Mouse (Mus musculus): ENCODE measurements around the gene Myo1a. TPM values are rescaled to one million over a fixed set of nuclear protein-coding genes. Genes with fewer than 3 reads are reported as not detected.

Myo1a gene
- total RNA-seq, 1 experiment: 1.7 TPM

DNA sequence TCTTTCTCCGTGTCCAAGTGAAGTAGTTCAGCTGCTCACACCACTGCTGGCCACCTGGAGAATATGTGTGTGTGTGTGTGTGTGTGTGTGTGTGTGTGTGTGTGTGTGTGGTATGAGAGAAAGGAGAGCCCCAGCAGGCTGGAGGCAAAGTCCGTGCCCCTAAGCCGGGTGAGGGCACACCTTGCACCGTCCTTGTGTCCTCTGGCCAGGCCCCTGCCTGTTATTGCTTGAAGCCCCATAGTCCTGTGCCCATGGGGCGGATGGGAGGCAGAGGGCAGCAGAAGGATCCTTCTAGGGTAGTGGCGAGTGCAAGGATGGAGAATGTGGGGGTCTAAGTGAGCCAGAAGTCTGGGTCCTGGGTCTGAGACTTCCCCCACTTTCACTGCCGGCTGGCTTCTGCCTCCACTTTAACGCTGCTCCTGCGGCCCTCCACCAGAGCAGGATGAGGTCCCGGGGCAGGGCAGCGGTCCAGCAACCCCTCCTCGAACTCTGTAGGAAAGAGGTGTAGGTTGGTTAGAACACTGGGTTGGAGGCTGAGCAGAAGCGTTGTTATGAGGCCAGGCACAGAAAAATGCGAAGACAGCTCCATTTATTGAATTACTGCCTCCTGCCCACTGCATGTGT is 43.6 kb upstream of the Myo1a start:
- in situ Hi-C loops (cut with MboI; ENCODE audit: low sequenced_read_pairs in 2 of 2, unreplicated experiment in 2 of 2): no loop called here
- Histone ChIP-seq H3K36me3 (ENCODE audit: control insufficient read depth, insufficient read depth, low read length, poor library complexity, severe bottlenecking) (peaks cover 16% of the 10 kb centered on the region), H3K9ac (ENCODE audit: insufficient read depth, low read depth, low read length, poor library complexity, severe bottlenecking) (peak overlapping the region; percentile 44), H3K4me3 (ENCODE audit: insufficient read depth in 1 of 2, low read depth in 1 of 2, low read length in 2 of 2, poor library complexity in 1 of 2, severe bottlenecking in 1 of 2) (peak overlapping the region; percentile 8 to 18; a peak in 3 of 4 replicates), H3K9me3 (ENCODE audit: control insufficient read depth, insufficient read depth, low read depth, low read length) (no peaks in the 10 kb centered on the region), H3K27ac (ENCODE audit: insufficient read depth, low read depth, low read length, poor library complexity, severe bottlenecking) (no peak overlapping the region), H3K4me1 (ENCODE audit: control insufficient read depth in 2 of 2, insufficient read depth in 2 of 2, low read length in 2 of 2, poor library complexity in 1 of 2) (peaks cover 0 to 35% of the 10 kb centered on the region in 2 experiments; a peak in 2 of 4 replicates)
- TF ChIP-seq ZNF384 (IDR thresholded peaks at IDR 0.05; ENCODE audit: low read depth, low read length): no peak
- TF ChIP-seq HCFC1 (IDR thresholded peaks at IDR 0.05; ENCODE audit: borderline replicate concordance, insufficient read depth, low read length): no peak
- TF ChIP-seq CHD2 (IDR thresholded peaks at IDR 0.05; ENCODE audit: low read depth, low read length): no peak
- DNase-seq (ENCODE audit: low read depth, low spot score): no peak

DNA sequence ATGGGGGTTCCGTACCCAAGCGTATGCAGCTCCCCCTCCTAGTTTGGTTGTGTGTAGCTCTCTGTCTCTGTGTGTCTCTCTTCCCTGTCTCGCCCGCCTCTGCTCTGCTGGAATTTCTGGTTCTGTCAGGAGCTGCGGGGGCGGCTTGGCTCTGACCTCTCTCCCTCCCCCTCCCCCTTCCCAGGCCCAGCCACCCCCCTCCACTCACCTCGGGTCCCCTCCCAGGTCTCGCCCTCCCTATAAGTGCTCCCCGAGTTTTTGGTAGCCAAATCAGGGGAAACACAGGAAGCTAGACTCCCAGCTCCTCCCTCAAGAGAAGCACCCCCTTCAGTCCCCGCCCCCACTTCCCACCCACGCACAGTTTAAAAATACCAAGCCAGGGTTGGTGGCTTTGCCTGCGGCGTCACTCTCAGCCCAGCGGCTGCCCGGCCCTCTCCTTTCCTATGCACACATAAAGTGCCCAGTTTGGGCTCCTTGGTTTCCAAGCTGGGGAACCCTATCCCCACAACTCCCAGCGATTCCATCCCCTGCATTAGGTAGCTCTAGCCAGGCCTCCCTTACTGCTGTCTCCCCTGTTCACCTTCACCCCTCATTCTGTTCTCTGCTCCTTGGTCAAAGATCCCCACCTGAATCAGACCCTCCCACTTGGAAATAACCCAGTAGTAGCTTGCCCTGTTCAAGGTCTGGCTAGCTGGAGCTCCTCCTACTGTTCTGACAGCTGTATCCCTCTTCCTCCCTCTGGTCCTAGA is 42.9 kb upstream of the Myo1a start:
- no peaks in the 10 kb centered on the region for H3K9me3 ChIP-seq (ENCODE audit: control insufficient read depth, insufficient read depth, low read depth, low read length)
- H3K9ac ChIP-seq (ENCODE audit: insufficient read depth, low read depth, low read length, poor library complexity, severe bottlenecking): peak overlapping the region; percentile 44; the same call in 1 of the 2 replicates
- peak overlapping the region; percentile 18 to 37 for H3K4me3 ChIP-seq (ENCODE audit: insufficient read depth in 1 of 2, low read depth in 1 of 2, low read length in 2 of 2, poor library complexity in 1 of 2, severe bottlenecking in 1 of 2)
- no peak for DNase-seq (ENCODE audit: low read depth, low spot score)
- in situ Hi-C loops (cut with MboI; ENCODE audit: low sequenced_read_pairs in 2 of 2, unreplicated experiment in 2 of 2): no loop called here
- no peak overlapping the region for H3K27ac ChIP-seq (ENCODE audit: insufficient read depth, low read depth, low read length, poor library complexity, severe bottlenecking)
- TF ChIP-seq HCFC1 (IDR thresholded peaks at IDR 0.05; ENCODE audit: borderline replicate concordance, insufficient read depth, low read length) (no peak), CHD2 (IDR thresholded peaks at IDR 0.05; ENCODE audit: low read depth, low read length) (no peak), ZNF384 (IDR thresholded peaks at IDR 0.05; ENCODE audit: low read depth, low read length) (no peak), ZC3H11A (IDR thresholded peaks at IDR 0.05; ENCODE audit: borderline replicate concordance, low read depth, low read length) (no peak)
- peaks cover 0 to 31% of the 10 kb centered on the region in 2 experiments; a peak in 2 of 4 replicates for H3K4me1 ChIP-seq (ENCODE audit: control insufficient read depth in 2 of 2, insufficient read depth in 2 of 2, low read length in 2 of 2, poor library complexity in 1 of 2)
- peaks cover 16% of the 10 kb centered on the region for H3K36me3 ChIP-seq (ENCODE audit: control insufficient read depth, insufficient read depth, low read length, poor library complexity, severe bottlenecking)

GRCm38 (mm10) chr10:127662666-127663253 is 42.2 kb upstream of the Myo1a start:
- H3K9ac ChIP-seq (ENCODE audit: insufficient read depth, low read depth, low read length, poor library complexity, severe bottlenecking): no peak overlapping the region
- H3K4me3 ChIP-seq (ENCODE audit: insufficient read depth in 1 of 2, low read depth in 1 of 2, low read length in 2 of 2, poor library complexity in 1 of 2, severe bottlenecking in 1 of 2): peak overlapping the region; percentile 8 to 37; a peak in 3 of 4 replicates
- H3K9me3 ChIP-seq (ENCODE audit: control insufficient read depth, insufficient read depth, low read depth, low read length): no peaks in the 10 kb centered on the region
- in situ Hi-C loops (cut with MboI; ENCODE audit: low sequenced_read_pairs in 2 of 2, unreplicated experiment in 2 of 2): no loop called here
- no peak for TF ChIP-seq HCFC1 (IDR thresholded peaks at IDR 0.05; ENCODE audit: borderline replicate concordance, insufficient read depth, low read length)
- no peak for DNase-seq (ENCODE audit: low read depth, low spot score)
- no peak overlapping the region for H3K27ac ChIP-seq (ENCODE audit: insufficient read depth, low read depth, low read length, poor library complexity, severe bottlenecking)
- peaks cover 0 to 32% of the 10 kb centered on the region in 2 experiments; a peak in 2 of 4 replicates for H3K4me1 ChIP-seq (ENCODE audit: control insufficient read depth in 2 of 2, insufficient read depth in 2 of 2, low read length in 2 of 2, poor library complexity in 1 of 2)
- H3K36me3 ChIP-seq (ENCODE audit: control insufficient read depth, insufficient read depth, low read length, poor library complexity, severe bottlenecking): peaks cover 16% of the 10 kb centered on the region

DNA sequence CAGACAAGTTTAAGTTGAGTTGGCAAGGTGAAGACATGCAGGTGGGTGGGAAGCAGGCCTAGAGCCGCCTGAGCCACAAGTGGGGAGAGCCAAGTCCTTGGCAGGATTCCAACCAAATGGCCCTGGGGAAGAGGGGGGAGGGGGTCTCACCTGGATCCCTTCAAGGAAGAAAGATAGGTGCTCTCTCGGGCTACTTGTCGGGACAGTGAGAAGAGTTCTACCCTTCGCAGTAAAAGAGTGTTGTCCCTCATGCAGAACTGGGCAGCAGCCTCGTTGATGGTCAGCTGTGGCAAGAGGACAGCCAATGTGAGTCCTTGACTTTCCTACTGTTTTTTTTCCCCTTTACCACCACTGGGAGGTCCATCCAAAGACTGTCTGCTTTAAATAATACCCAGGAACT is 41.4 kb upstream of the Myo1a start:
- DNase-seq (ENCODE audit: low read depth, low spot score): no peak
- Histone ChIP-seq H3K9ac (ENCODE audit: insufficient read depth, low read depth, low read length, poor library complexity, severe bottlenecking) (no peak overlapping the region; the same call in 1 of the 2 replicates), H3K4me3 (ENCODE audit: insufficient read depth in 1 of 2, low read depth in 1 of 2, low read length in 2 of 2, poor library complexity in 1 of 2, severe bottlenecking in 1 of 2) (no peak overlapping the region), H3K4me1 (ENCODE audit: control insufficient read depth in 2 of 2, insufficient read depth in 2 of 2, low read length in 2 of 2, poor library complexity in 1 of 2) (peaks cover 0 to 32% of the 10 kb centered on the region in 2 experiments; a peak in 2 of 4 replicates), H3K9me3 (ENCODE audit: control insufficient read depth, insufficient read depth, low read depth, low read length) (no peaks in the 10 kb centered on the region), H3K36me3 (ENCODE audit: control insufficient read depth, insufficient read depth, low read length, poor library complexity, severe bottlenecking) (peaks cover 16% of the 10 kb centered on the region), H3K27ac (ENCODE audit: insufficient read depth, low read depth, low read length, poor library complexity, severe bottlenecking) (no peak overlapping the region)
- no peak for TF ChIP-seq CHD2 (IDR thresholded peaks at IDR 0.05; ENCODE audit: low read depth, low read length)
- in situ Hi-C loops (cut with MboI; ENCODE audit: low sequenced_read_pairs in 2 of 2, unreplicated experiment in 2 of 2): no loop called here

GRCm38 (mm10) chr10:127664166-127664565 is 40.8 kb upstream of the Myo1a start:
- H3K9ac ChIP-seq (ENCODE audit: insufficient read depth, low read depth, low read length, poor library complexity, severe bottlenecking): no peak overlapping the region; the same call in 1 of the 2 replicates
- no peak overlapping the region for H3K27ac ChIP-seq (ENCODE audit: insufficient read depth, low read depth, low read length, poor library complexity, severe bottlenecking)
- peaks cover 16% of the 10 kb centered on the region for H3K36me3 ChIP-seq (ENCODE audit: control insufficient read depth, insufficient read depth, low read length, poor library complexity, severe bottlenecking)
- peak overlapping the region; percentile 10 to 13; a peak in 2 of 4 replicates for H3K4me3 ChIP-seq (ENCODE audit: insufficient read depth in 1 of 2, low read depth in 1 of 2, low read length in 2 of 2, poor library complexity in 1 of 2, severe bottlenecking in 1 of 2)
- no peak for DNase-seq (ENCODE audit: low read depth, low spot score)
- H3K4me1 ChIP-seq (ENCODE audit: control insufficient read depth in 2 of 2, insufficient read depth in 2 of 2, low read length in 2 of 2, poor library complexity in 1 of 2): peaks cover 0 to 35% of the 10 kb centered on the region in 2 experiments; a peak in 2 of 4 replicates
- TF ChIP-seq MAFK (IDR thresholded peaks at IDR 0.05; ENCODE audit: insufficient read depth, low read depth, low read length) (no peak), ZNF384 (IDR thresholded peaks at IDR 0.05; ENCODE audit: low read depth, low read length) (no peak), ZC3H11A (IDR thresholded peaks at IDR 0.05; ENCODE audit: borderline replicate concordance, low read depth, low read length) (no peak), HCFC1 (IDR thresholded peaks at IDR 0.05; ENCODE audit: borderline replicate concordance, insufficient read depth, low read length) (no peak), CHD2 (IDR thresholded peaks at IDR 0.05; ENCODE audit: low read depth, low read length) (no peak)
- no peaks in the 10 kb centered on the region for H3K9me3 ChIP-seq (ENCODE audit: control insufficient read depth, insufficient read depth, low read depth, low read length)
- in situ Hi-C loops (cut with MboI; ENCODE audit: low sequenced_read_pairs in 2 of 2, unreplicated experiment in 2 of 2): no loop called here

All from ES-E14 (cell line).